Mouse (Mus musculus) left cerebral cortex, adult 11 months (tissue): Measurements from ENCODE around the gene Plcd4.
"Not testable (repeated sequence)": the region's sequence is repeated elsewhere in the genome, so short reads cannot be mapped to it uniquely, and the experiment has no call there.

ENCODE experiments used
- DNase-seq: peaks from one replicate; pipeline ENCODE4 v3.0.0; 2022; ENCODE audit warnings: low spot score

Gene Plcd4

GRCm38 (mm10) chr1:74542451-74542961 is at the start of gene Plcd4:
Plcd4 (plus strand) TSS chr1:74542888.
- peak; percentile 28 for DNase-seq

GRCm38 (mm10) chr1:74501106-74501505 is 41.6 kb upstream of the Plcd4 start:
- DNase-seq = no peak

- DNase-seq = no peak
Observed at GRCm38 (mm10) chr1:74505393-74505720, 37.3 kb upstream of the Plcd4 start.

GRCm38 (mm10) chr1:74505721-74506464 is 36.8 kb upstream of the Plcd4 start, which contains the start of gene Cnot9:
Cnot9 (plus strand) TSS chr1:74506058.
- DNase-seq = peak; percentile 100

- DNase-seq = no peak
Observed at GRCm38 (mm10) chr1:74506471-74506881, 36.2 kb upstream of the Plcd4 start.

- no peak for DNase-seq
Observed at GRCm38 (mm10) chr1:74507780-74508179, 34.9 kb upstream of the Plcd4 start.

GRCm38 (mm10) chr1:74511306-74511705 is 31.4 kb upstream of the Plcd4 start:
- no peak for DNase-seq

GRCm38 (mm10) chr1:74512999-74513398 is 29.7 kb upstream of the Plcd4 start:
- not testable (repeated sequence) for DNase-seq

GRCm38 (mm10) chr1:74519875-74520274 is 22.8 kb upstream of the Plcd4 start:
- DNase-seq = no peak

GRCm38 (mm10) chr1:74524746-74525145 is 17.9 kb upstream of the Plcd4 start:
- no peak for DNase-seq

- no peak for DNase-seq
Observed at GRCm38 (mm10) chr1:74528589-74528988, 14.1 kb upstream of the Plcd4 start.

GRCm38 (mm10) chr1:74538650-74539049 is 4.0 kb upstream of the Plcd4 start:
- DNase-seq = peak; percentile 7

- no peak for DNase-seq
Observed at GRCm38 (mm10) chr1:74544184-74544583, 1.5 kb downstream of the Plcd4 start, which contains the start of gene Usp37. Usp37 (minus strand) TSS chr1:74544284.

- no peak for DNase-seq
Observed at GRCm38 (mm10) chr1:74559061-74559460, 16.4 kb downstream of the Plcd4 start.

GRCm38 (mm10) chr1:74565834-74566233 is 23.1 kb downstream of the Plcd4 start:
- no peak for DNase-seq

GRCm38 (mm10) chr1:74569739-74570719 is 27.3 kb downstream of the Plcd4 start:
- DNase-seq = no peak

- DNase-seq = no peak
Observed at GRCm38 (mm10) chr1:74582621-74583020, 39.9 kb downstream of the Plcd4 start.

- no peak for DNase-seq
Observed at GRCm38 (mm10) chr1:74584616-74585398, 42.1 kb downstream of the Plcd4 start.

- DNase-seq = no peak
Observed at GRCm38 (mm10) chr1:74587233-74587772, 44.6 kb downstream of the Plcd4 start.

- DNase-seq = peak; percentile 97
Observed at GRCm38 (mm10) chr1:74587773-74588445, 45.2 kb downstream of the Plcd4 start, which contains the start of the genes Zfp142 and Bcs1l. Zfp142 (minus strand) TSS chr1:74588246. Bcs1l (plus strand) TSS chr1:74588289.

GRCm38 (mm10) chr1:74594434-74594833 is 51.7 kb downstream of the Plcd4 start:
- no peak for DNase-seq
